Mouse (Mus musculus) 3T3-L1 (cell line): ENCODE results near the gene Tpsab1.
A peak's percentile ranks its signal among the peaks of the same experiment; 100 is the strongest.

Experiments
- DNase-seq: peaks from one replicate; pipeline ENCODE4 v3.0.0-alpha.2; 2015; ENCODE audit warnings: low read depth, low spot score

Gene Tpsab1

DNA sequence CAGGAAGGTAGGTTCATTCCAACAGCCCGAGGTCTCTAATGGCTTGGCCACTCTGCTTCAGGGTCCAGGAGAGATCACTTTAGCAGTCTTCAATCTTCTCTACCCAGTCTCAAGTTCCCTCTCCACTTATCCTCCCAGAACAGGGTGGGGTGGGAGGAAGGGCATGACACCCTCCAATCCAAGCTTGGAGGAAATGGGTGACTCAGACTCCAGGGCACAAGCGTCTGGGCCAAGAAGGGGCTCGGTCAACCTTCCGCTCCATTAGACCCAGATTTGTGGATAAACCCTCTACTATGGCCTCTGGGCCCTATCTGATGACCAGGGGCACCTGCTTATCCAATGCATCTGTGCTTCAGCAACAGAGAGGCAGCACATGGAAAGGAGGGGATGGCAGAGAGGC lies at the start of gene Tpsab1:
Gene Tpsab1 (minus strand): TSS at position 101 of the 400 bp plus-strand sequence.
- no peak for DNase-seq

DNA sequence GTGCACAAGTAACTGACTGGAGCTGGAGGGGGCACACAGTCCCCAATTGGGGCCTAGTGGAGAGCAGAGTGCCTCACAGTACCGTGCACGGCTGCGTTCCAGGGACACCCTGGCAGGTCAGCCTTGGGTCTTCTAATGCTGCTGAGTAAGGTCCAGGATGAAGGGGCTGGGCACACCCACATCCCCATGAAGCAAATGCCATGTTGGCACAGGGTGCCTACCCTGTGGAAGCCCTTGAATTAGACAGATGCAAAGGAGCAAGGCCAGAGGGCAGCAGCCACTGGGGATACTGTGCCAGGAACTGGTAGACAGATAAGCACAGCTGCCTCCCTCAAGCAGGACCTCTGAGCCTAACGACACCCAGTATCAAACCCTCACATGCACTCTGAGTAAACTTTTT lies 49.2 kb upstream of the Tpsab1 start:
- no peak for DNase-seq

DNA sequence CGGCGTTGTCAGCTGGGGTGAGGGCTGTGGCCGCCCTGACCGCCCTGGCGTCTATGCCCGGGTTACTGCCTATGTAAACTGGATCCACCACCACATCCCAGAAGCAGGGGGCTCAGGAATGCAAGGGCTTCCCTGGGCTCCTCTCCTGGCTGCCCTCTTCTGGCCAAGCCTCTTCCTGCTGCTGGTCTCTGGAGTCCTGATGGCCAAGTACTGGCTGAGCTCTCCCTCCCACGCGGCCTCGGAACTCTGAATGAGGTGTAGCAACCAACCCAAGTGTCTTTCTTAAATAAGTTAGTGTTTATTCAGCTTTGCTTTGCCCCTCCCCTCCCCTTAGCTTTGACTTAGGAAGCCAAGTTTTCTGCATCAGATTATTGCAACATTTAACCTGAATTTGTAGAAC lies 28.6 kb upstream of the Tpsab1 start:
- no peak for DNase-seq

DNA sequence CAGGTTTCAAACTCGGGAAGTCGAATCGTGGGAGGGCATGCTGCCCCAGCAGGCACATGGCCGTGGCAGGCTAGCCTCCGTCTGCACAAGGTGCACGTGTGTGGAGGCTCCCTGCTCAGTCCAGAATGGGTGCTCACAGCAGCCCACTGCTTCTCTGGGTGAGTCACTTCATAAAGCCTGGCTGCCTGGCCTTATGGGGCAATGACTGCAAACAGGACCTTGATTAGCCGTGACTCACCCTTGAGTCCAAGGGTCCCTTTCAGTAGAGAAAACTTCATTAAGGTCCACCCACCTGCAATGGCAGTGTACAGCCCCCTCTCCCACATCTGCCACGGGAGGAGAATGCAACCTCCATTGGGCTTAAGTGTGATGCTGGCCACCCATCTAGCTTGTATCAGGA lies 27.1 kb upstream of the Tpsab1 start:
- no peak for DNase-seq

DNA sequence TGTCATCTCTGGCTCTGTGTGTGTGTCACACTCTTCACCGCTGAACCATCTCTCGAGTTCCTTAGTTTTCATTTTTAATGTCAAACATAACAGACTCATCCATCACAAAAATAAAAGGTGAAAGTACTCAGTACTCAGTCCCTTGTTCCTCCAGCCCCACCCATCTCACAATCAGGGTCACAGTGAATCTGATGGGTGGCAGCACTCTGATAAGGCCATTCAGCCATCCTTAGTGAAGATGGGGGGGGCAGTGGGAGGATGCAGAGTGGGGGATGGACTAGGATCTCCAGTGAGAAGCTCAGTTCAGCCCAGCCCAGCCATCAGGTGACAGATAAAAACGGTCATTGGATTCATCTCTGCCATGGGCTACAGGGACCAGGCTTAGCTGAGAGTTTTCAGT lies 23.6 kb upstream of the Tpsab1 start, which contains the start of gene Tpsg1:
Gene Tpsg1 (plus strand): TSS at position 301 of the 400 bp plus-strand sequence.
- DNase-seq, result no peak

DNA sequence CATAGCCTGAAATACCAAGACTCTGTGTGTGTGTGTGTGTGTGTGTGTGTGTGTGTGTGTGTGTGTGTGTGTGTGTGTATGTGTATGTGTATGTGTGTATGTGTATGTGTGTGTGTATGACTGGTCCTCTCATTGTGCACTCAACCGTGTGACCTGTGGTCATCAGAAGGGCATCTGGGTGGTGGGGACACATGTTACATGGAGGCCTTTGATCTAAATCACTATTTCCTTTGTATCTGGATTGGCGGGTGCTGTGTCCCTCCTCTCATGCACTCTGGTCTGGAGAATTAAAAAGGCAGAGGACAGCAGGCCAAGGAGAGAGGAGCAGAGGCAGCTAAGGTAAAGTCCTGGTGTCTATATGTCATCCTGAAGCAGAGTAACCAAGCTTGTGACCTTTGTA lies 20.6 kb upstream of the Tpsab1 start, which contains the start of gene Tpsb2:
Gene Tpsb2 (plus strand): TSS at position 301 of the 400 bp plus-strand sequence.
- no peak for DNase-seq

DNA sequence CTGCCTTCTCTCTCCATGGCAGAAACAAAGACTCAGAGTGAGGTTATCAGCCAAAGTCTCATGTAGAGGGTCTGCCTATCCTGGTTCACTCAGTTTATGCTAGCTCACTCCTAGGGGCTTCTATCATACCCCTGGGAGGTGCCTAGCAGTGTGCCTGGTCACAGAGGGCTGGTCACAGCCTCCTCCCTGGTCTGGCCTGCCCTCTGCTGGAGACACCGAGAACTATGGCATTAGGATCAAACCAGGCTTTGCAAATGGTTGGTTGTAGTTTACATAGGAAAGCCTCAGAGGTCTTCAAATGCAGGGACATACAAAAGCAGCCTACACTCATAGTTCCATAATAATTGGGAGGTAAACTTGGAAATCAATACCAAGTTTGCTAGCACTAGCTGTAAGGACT lies 18.4 kb upstream of the Tpsab1 start:
- peak; percentile 72 for DNase-seq

DNA sequence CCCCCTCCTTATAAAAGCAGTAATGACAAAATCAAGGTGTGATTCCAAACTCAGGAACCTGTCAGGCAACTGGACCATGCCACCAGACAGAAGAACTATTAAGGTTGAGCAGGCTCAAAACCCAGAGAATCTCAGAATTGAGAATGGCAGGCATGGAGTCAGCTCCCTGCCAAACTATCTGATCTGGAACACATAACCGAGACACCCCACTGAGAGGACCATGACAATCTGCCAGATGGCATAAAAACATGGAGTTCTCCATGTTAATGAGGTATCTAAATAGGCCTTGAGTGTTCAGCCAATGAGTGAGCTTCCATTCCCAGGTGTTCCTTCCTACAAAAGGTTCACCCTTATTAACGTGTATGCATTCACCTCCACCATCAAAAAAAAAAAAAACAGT lies 15.9 kb upstream of the Tpsab1 start:
- DNase-seq, result no peak

DNA sequence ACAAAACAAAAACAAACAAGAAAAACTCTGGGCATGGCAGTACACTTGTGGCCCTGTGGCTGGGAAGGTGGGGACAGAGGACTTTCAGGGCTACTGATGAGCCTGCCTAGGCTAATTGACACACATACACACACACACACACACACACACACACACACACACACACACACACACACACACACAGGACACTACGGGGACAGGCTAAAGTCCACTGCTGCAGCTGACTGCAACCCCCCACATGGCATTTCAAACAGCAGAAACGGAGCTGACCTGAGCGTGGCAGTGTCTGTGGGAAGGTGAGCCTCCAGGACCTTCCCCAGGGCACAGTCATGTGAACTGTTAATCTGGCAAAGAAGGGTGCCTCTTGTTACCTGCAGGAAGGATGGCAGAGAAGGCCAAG lies 3.9 kb downstream of the Tpsab1 start:
- no peak for DNase-seq

DNA sequence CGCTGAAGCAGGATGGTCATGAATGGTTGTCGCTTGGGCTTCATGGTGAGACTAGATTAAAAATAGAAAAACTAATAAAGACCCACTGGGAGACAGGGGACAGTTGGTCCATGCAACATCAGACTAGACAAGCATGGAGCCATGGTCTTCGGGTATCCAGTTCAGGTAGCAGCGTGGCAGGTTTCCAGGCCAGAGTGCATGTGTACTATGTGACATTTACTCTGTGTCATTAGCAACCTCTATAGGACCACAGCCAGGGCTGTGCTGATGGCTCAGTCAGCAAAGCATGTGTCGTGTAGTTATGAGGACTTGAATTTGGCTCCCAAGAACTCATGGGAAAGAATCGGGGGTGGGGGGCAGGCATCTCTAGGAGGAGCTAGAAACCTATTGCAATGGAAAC lies 5.4 kb downstream of the Tpsab1 start:
- DNase-seq, result no peak

DNA sequence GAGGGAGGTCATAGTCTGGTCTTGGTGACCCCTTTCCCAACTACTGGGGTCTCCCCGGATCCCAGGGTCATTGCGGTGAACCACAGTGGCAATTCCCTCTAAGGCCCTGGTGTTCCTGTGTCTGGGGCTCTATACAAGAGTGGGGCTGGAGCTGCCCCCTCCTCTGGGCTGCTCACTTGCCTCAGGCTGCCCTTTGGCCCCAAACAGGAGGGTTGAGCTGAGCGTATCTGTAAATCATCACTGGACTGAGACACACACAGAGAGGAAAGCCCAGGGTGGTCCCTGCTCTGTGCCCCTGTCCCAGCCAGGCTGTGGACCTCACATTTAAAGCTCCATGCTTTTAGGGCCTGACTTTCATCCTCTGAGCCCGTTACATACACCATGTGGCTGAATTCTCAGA lies 7.1 kb downstream of the Tpsab1 start:
- no peak for DNase-seq

DNA sequence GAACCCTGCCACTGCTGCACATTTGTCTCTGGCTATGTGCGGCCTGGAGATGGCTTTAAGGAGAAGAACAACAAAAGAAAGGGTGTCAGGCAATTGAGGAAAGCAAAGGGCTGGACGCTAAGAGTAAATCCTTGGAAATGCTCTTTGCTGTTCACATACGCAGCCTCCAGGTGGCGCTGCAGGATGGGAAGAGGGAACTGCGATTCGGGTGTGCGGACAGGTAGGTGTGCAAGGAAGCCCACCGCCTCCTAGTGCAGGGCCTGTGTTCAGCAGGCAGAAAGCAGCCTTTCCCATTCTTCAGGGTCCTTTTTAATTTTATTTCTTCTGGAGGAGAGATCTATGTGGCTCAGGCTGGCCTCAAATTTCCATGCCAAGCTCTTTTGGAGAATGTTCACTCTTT lies 11.4 kb downstream of the Tpsab1 start:
- DNase-seq, result peak; percentile 63

DNA sequence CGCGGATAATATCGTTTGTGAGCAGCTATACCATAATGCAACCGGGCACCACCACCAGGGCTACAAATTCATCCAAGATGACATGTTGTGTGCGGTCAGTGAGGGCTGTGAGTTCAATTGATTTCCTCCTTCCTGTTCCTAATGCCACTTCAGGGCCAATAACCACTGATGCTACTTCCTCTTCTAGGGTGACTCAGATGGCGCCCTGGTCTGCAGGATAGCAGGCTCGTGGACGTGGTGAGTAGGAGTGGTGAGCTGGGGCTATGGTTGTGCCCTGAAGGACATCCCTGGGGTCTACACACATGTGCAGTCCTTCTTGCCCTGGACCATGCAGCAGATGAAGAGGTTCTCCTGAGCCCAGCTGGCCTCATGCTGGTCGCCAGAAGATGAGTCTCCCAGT lies 13.0 kb downstream of the Tpsab1 start:
- no peak for DNase-seq

DNA sequence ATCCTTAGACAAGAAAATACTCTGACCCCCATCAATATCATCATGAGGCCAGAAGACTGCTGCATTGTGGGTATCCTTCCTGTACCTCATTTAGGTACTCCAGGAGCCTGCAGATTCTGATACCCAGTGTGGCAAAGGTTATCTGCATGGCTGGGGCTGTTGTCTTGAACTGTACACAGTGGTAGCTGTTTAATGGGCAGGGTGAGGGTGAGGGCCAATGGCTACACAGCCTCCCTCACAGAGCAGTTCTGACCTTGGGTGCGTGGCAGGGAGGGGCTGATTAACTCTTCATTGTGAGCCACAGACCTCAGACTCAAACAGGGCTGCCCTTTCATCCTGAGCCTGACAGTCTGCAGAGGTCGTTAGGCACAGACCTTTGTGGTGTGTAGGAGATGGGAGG lies 22.4 kb downstream of the Tpsab1 start:
- no peak for DNase-seq

DNA sequence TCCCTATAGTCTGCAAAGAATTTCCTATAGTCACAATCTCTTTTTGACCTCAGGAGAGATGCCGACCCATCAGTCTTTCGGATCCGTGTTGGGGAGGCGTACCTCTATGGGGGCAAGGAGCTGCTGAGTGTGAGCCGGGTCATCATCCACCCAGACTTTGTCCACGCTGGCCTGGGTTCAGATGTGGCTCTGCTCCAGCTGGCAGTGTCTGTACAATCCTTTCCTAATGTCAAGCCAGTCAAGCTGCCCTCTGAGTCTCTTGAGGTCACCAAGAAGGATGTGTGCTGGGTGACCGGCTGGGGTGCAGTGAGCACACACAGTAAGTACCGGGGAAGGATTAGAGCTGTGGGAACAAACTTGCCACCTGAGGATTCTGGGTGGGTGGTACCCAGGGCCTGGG lies 24.5 kb downstream of the Tpsab1 start:
- no peak for DNase-seq

DNA sequence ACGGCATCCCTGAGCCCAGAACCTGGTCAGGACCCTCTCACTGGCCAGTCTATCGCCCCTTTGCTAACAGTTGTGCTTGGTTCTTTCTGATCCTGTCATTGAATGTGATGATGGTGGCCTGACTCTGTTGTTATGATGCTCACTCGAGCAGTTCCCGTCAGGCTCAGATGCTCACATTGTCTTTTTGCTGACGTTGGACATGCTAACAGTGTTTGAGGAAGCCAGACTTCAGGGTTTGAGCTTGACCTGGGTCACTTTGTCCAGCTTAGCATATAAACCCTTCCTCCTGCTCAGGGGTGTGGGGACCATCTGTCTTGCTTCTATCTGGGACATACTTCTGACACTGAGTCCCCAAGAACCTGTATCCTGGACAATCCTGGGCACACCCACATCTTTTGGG lies 27.0 kb downstream of the Tpsab1 start, which contains the start of gene Prss29:
Gene Prss29 (plus strand): TSS at position 301 of the 400 bp plus-strand sequence.
- no peak for DNase-seq

DNA sequence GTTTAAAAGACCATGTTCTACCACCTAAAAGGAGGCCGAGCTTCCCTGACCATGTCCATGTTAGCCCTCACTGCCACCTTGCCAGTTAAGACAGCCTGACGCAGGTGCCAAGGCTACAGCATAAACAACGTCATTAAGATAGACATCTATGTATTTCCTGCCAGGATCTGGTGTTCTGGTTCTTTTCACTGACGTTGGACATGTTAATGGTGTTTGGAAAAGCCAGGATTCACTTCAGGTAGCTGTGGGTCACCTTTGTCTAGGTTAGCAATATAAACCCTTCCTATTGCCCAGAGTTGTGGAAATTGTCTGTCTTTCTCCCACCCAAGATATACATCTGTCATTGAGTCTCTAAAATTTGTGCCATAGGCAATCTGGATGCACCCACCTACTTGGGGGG lies 37.0 kb downstream of the Tpsab1 start, which contains the start of gene Prss28:
Gene Prss28 (plus strand): TSS at position 301 of the 400 bp plus-strand sequence.
- no peak for DNase-seq

DNA sequence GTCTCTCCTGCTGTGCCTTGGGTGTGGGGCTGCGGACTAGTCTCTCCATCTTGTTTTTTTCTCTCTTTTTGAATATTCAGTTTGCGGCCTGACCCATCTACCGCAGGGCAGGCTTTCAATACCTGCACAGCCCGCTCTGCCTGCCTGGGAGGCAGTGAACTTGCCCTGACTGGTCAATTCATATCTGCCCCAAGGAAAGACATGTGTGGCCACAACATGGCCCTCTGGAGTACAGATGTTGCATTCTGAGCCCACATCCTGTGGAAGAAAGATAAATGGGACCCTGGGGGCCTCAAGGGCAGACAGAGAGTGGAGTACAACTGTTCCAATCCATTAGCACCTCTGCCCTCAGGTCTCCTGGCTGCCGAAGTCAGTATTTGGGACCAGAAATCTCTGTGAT lies 47.3 kb downstream of the Tpsab1 start, which contains the start of gene Prss34:
Gene Prss34 (plus strand): TSS at position 301 of the 400 bp plus-strand sequence.
- no peak for DNase-seq

DNA sequence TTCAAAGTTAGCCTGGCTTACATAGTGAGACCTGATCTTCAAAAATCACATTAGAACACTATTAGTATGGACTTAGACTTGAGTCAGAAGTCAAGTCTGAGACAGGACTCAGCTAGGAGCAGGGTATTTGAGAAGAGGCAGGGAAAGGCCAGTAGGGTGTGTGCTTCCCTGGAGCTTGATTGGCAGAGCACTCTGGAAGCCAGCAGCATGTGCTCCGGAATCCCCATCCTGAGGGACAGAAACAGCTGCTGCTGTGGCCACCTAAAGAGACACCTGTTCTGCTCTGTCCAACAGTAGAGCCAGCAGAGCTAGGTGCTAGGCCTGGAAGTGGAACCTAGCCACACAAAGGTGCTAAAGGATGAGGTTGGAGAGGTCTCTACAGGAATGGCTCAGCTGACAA lies 51.3 kb downstream of the Tpsab1 start:
- DNase-seq, result no peak

DNA sequence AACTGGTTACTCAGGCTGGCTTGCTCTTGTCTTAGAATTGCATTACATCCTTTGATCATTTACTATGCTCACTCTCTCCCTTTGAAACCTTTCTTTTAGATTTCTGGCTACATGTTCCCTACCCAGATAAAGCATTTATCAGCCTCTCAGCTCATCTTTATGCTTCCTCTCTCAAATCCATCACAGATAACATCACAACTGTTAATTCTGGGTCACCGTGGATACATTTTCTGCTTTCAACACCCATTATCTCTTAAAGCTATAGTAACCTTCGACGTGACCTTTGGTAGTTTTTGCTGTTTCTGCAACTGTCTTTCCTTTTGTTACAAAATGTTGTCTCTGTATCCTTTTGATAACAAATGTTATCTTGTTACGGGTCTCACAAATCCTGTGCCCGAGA lies 51.9 kb downstream of the Tpsab1 start:
- DNase-seq, result no peak
